Mouse (Mus musculus) hindbrain, embryonic 15.5 days (tissue): ENCODE data around the gene Atp13a5. TPM values are rescaled to one million over a fixed set of nuclear protein-coding genes. Genes with fewer than 3 reads are reported as not detected.

Source experiments
- ATAC-seq: fragments of 200-750 bp; cut with Nextera tagmentation; 2 replicates; pipeline ENCODE4 v1.8.0; 2017; ENCODE audit warnings: low read depth, moderate number of reproducible peaks, moderate TSS enrichment; ENCODE audit not compliant: low FRiP score
- H3K27ac ChIP-seq: fragments of 300-500 bp; sonication (generic); replicated peaks from 2 replicates; pipeline ENCODE4 v1.5.1; 2015; ENCODE audit warnings: mild to moderate bottlenecking, inconsistent platforms
- H3K27me3 ChIP-seq: fragments of 300-500 bp; sonication (generic); 2 replicates; pipeline ENCODE4 v1.6.1; 2015; ENCODE audit warnings: control low read depth, inconsistent platforms
- H3K36me3 ChIP-seq: fragments of 300-500 bp; sonication (generic); 2 replicates; pipeline ENCODE4 v1.6.1; 2015; ENCODE audit warnings: control low read depth, inconsistent platforms
- H3K4me1 ChIP-seq: fragments of 300-500 bp; sonication (generic); replicated peaks from 2 replicates; pipeline ENCODE4 v1.6.1; 2015; ENCODE audit warnings: control low read depth, inconsistent platforms
- H3K4me2 ChIP-seq: fragments of 300-500 bp; sonication (generic); 2 replicates; pipeline ENCODE4 v1.6.1; 2015; ENCODE audit warnings: moderate library complexity, mild to moderate bottlenecking, inconsistent platforms
- H3K4me3 ChIP-seq: fragments of 300-500 bp; sonication (generic); 2 replicates; pipeline ENCODE4 v1.5.1; 2015; ENCODE audit warnings: mild to moderate bottlenecking, inconsistent platforms
- H3K9ac ChIP-seq: fragments of 300-500 bp; sonication (generic); 2 replicates; pipeline ENCODE4 v1.6.1; 2015; ENCODE audit warnings: inconsistent platforms
- H3K9me3 ChIP-seq: fragments of 300-500 bp; sonication (generic); 2 replicates; pipeline ENCODE4 v1.6.1; 2016; ENCODE audit warnings: control low read depth, inconsistent platforms
- WGBS: fragments of 180-500 bp; shearing (Covaris S2); methylation state at CpG from one replicate; pipeline ENCODE4 v1.1.7; 2015; 5-methylcytosine and 5-hydroxymethylcytosine counted together
- polyA plus RNA-seq: library from polyadenylated mRNA; unstranded; fragments of >200 nt; fragmentation: Nextera tagmentation; extraction: Ambion mirVana; gene quantifications from 2 replicates; pipeline ENCODE4 v1.2.1, GENCODE M21; 2015

Atp13a5 gene
- polyA plus RNA-seq, 1 experiment from 2014 or later = 3.1 TPM

GRCm38 (mm10) chr16:29315391-29315790, 63.1 kb downstream of the Atp13a5 start:
- H3K9ac ChIP-seq = no peak overlapping the region
- H3K36me3 ChIP-seq = no peaks in the 10 kb centered on the region
- H3K9me3 ChIP-seq = no peaks in the 10 kb centered on the region
- H3K27ac ChIP-seq = no peak overlapping the region
- H3K4me3 ChIP-seq = no peak overlapping the region
- H3K4me2 ChIP-seq = no peak overlapping the region
- H3K4me1 ChIP-seq = 0 out of 2 replicates have a peak, but pooled peaks cover 3% of the 10 kb centered on the region
- 88% methylated on average over 3 of the region's 3 CpGs for WGBS
- no peak for ATAC-seq
- H3K27me3 ChIP-seq = no peaks in the 10 kb centered on the region

GRCm38 (mm10) chr16:29314991-29315390, 63.5 kb downstream of the Atp13a5 start:
- H3K36me3 ChIP-seq = no peaks in the 10 kb centered on the region
- no peak overlapping the region for H3K4me2 ChIP-seq
- no peak overlapping the region for H3K4me3 ChIP-seq
- 0 out of 2 replicates have a peak, but pooled peaks cover 3% of the 10 kb centered on the region for H3K4me1 ChIP-seq
- no peak overlapping the region for H3K27ac ChIP-seq
- no peak for ATAC-seq
- 89% methylated on average over 3 of the region's 3 CpGs for WGBS
- H3K9me3 ChIP-seq = no peaks in the 10 kb centered on the region
- H3K27me3 ChIP-seq = no peaks in the 10 kb centered on the region
- no peak overlapping the region for H3K9ac ChIP-seq

DNA sequence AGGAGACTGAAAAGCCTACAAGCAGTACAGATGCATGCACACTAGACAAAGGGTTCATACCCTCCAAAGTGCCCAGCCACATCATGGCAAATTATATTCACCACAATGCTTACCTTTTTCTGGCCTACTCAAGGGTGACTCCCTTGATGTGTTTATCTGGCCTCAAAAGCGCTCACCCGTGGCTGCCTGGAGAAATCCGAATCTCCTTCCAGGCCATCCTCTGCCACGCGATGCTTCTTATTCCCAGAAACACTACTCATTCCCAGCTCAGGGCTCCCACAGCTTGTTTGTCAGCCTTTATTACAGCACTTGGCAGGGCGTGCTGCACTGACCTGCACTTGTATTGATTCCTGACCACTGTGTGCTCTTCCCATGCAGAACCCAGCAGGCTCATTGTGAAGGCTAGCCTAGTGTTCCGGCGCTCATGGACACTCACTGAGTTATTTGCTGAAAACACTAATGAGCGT, 80.9 kb downstream of the Atp13a5 start:
- peak overlapping the region; percentile 38 for H3K27ac ChIP-seq
- H3K9me3 ChIP-seq = no peaks in the 10 kb centered on the region
- H3K4me2 ChIP-seq = no peak overlapping the region
- peaks cover 9% of the 10 kb centered on the region for H3K4me1 ChIP-seq
- WGBS = 52% methylated on average over 9 of the region's 9 CpGs
- H3K9ac ChIP-seq = no peak overlapping the region
- H3K27me3 ChIP-seq = no peaks in the 10 kb centered on the region
- ATAC-seq = 0 out of 2 replicates have a peak, but pooled peaks have one; percentile 56
- no peak overlapping the region for H3K4me3 ChIP-seq
- no peaks in the 10 kb centered on the region for H3K36me3 ChIP-seq

DNA sequence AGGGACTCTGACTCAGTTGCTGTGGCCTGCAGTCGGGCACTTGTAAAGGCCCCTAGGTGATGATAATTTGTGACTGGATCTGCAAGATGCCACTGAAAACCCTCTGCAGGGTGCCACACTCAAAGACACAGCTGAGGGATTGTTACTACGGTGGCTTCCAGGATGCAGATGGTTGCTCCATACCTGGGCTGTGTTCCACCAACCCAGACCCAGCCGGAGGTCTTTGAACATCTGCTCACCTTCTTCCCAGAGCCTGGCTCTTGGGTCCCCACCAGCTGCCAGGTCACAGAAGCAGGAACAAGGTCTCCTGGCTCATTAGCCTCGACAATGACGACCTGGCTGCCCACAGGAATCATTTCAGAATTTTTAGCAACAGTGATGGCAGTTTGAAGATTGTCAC, 97.8 kb downstream of the Atp13a5 start:
- H3K4me2 ChIP-seq = no peak overlapping the region
- H3K9ac ChIP-seq = no peak overlapping the region
- no peak overlapping the region for H3K4me3 ChIP-seq
- no peaks in the 10 kb centered on the region for H3K4me1 ChIP-seq
- no peaks in the 10 kb centered on the region for H3K27me3 ChIP-seq
- no peaks in the 10 kb centered on the region for H3K36me3 ChIP-seq
- 65% methylated on average over 5 of the region's 5 CpGs for WGBS
- ATAC-seq = no peak
- no peaks in the 10 kb centered on the region for H3K9me3 ChIP-seq
- no peak overlapping the region for H3K27ac ChIP-seq

DNA sequence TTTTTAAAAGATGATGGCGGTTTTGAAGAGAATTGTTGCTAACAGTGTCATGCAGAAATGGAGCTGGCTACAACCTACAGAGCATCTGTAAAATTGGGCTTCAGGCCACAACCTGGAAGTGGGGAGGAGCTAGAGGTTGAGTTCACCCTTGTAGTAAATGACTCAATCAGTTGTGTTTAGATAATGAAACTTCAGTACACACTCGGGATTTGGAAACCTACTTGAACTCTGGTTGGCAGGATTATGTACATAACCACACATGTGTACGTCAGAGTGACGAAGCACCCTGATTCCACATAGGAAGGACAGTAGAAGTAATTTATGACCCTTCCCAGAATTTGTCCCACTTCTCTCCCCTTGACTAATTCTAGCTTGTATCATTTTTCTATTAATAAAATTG, 124.2 kb downstream of the Atp13a5 start:
- Histone ChIP-seq H3K9ac (no peak overlapping the region), H3K36me3 (no peaks in the 10 kb centered on the region), H3K27ac (no peak overlapping the region), H3K9me3 (no peaks in the 10 kb centered on the region), H3K4me2 (no peak overlapping the region), H3K4me1 (no peaks in the 10 kb centered on the region), H3K4me3 (no peak overlapping the region), H3K27me3 (no peaks in the 10 kb centered on the region)
- WGBS = 89% methylated on average over 4 of the region's 4 CpGs
- ATAC-seq = no peak

DNA sequence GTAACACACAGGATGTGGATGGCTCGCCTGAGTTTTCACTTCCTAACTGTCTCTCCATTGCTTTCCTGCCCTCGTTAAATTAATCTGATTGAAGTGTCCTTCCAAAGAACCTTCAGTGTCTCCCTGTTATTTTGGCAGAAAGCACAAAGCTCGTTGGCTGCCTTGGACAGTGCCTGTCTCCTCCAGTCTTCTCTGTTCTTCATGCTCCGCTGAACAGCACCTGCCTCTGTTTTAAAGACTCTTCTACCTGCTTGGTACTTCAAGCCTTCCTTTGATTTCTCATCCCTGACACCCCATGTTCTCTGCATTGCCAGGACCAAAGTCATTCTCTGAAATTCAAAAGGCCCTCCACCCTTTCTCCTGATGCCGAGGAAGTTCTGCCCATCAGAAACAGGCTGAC, 142.6 kb downstream of the Atp13a5 start:
- no peak for ATAC-seq
- no peaks in the 10 kb centered on the region for H3K4me1 ChIP-seq
- H3K9me3 ChIP-seq = no peaks in the 10 kb centered on the region
- H3K27ac ChIP-seq = no peak overlapping the region
- 81% methylated on average over 5 of the region's 5 CpGs for WGBS
- H3K27me3 ChIP-seq = no peaks in the 10 kb centered on the region
- no peak overlapping the region for H3K4me3 ChIP-seq
- H3K36me3 ChIP-seq = no peaks in the 10 kb centered on the region
- no peak overlapping the region for H3K9ac ChIP-seq
- H3K4me2 ChIP-seq = no peak overlapping the region

DNA sequence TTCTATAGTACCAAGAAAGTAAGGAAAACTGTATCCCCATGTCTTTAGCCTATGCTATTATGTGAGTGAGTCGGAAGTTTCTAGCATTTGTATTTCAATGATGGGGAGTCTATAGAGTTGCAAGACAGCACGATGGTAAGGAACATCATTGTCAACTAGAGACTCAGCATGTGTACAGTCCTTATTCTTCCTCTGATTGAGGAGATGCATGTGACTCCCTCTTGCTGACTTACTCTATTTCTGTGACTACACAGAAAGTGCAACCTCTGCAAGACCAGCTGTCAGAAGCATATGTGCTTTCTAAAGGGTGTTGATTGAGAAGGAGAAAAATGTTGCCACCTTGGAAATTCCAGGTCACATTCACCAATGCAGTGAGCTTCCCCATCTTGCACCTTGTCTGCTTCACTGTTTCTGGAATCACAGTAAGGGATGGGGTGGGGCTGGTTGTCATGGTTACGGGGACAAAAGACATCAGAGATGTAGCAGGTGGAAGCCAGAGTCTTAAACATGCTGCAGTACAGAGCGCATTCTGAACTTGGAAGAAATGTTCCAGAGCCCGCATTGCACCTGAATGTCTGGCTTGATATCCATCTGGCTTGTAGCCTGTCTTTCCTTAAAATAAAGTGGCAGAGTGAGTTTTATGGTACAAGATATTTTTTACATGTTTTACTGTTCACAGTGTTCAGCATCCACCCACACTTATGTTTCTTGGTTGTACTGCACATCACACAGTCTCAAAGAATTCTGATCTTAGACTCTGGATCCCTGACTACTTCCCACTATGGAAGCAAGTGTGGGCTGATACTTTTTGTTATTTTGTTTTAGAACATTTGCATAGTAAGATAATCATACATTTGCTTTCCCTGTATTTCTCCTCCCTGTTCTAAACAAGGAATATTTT, 161.9 kb downstream of the Atp13a5 start:
- H3K27me3 ChIP-seq = no peaks in the 10 kb centered on the region
- H3K9ac ChIP-seq = no peak overlapping the region
- H3K4me1 ChIP-seq = peaks cover 6% of the 10 kb centered on the region; the same call in 1 of the 2 replicates
- no peaks in the 10 kb centered on the region for H3K9me3 ChIP-seq
- 63% methylated on average over 5 of the region's 5 CpGs for WGBS
- H3K4me3 ChIP-seq = no peak overlapping the region
- no peak overlapping the region; the same call in 1 of the 2 replicates for H3K27ac ChIP-seq
- no peaks in the 10 kb centered on the region for H3K36me3 ChIP-seq
- no peak overlapping the region for H3K4me2 ChIP-seq
- ATAC-seq = peak; percentile 86

DNA sequence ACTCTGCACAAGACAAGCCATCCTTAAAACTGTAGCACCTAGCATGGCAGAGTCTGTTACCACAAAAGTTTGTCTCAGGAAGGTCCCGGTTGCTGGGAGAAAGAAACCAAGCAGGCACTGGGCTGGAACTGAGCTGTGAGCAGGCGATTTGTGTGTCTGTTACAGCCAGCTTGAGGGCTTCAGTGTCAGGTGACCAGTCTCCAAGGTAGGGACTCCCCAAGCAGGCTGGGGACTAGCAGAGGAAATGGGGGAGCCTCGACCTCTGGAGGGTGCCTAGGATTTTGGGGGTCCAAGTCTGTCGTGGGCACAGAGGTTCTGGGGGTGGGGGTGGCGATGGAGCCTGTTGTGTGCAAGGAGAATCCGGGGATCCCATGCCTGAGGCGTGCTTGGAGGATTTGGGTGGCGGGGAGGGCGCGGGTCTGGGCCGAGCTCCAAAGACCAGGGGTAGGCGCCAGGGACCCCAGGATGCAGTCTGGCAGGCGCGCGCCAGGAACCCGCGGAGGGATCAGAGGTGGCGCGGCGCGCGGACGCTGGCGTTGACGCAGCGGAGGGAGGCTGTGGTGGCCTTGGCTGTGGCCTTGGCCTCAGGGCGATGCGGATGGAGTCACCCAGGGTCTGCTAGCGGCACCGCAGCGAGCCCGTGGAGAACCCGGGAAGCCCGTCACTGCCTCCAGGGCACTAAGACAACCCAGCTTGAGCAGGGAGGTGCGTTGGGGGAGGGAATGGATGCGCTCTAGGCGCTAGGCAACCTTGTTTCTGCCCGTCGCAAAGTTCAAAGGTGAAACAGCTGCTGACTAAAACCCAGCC, 168.7 kb downstream of the Atp13a5 start, which contains the start of gene Hrasls:
Gene Hrasls (plus strand): TSS at position 91 of the 807 bp plus-strand sequence.
- Histone ChIP-seq H3K9me3 (no peaks in the 10 kb centered on the region), H3K27me3 (no peaks in the 10 kb centered on the region), H3K4me3 (peak within 1 kb of the TSS; percentile 46), H3K9ac (peak within 1 kb of the TSS; percentile 47), H3K4me1 (peaks cover 27% of the 10 kb centered on the region), H3K4me2 (peak within 1 kb of the TSS; percentile 86), H3K27ac (no peak within 1 kb of the TSS), H3K36me3 (no peaks in the 10 kb centered on the region)
- 2% methylated on average over 39 of the region's 39 CpGs for WGBS
- ATAC-seq = peak; percentile 69

- H3K27ac ChIP-seq = no peak overlapping the region
- H3K9me3 ChIP-seq = no peaks in the 10 kb centered on the region
- no peak overlapping the region for H3K4me3 ChIP-seq
- WGBS = 77% methylated on average over 7 of the region's 7 CpGs
- H3K4me2 ChIP-seq = no peak overlapping the region
- no peaks in the 10 kb centered on the region for H3K27me3 ChIP-seq
- ATAC-seq = no peak
- peaks cover 31% of the 10 kb centered on the region for H3K4me1 ChIP-seq
- no peaks in the 10 kb centered on the region for H3K36me3 ChIP-seq
- H3K9ac ChIP-seq = no peak overlapping the region
Observed at GRCm38 (mm10) chr16:29208841-29209240, 169.7 kb downstream of the Atp13a5 start.

DNA sequence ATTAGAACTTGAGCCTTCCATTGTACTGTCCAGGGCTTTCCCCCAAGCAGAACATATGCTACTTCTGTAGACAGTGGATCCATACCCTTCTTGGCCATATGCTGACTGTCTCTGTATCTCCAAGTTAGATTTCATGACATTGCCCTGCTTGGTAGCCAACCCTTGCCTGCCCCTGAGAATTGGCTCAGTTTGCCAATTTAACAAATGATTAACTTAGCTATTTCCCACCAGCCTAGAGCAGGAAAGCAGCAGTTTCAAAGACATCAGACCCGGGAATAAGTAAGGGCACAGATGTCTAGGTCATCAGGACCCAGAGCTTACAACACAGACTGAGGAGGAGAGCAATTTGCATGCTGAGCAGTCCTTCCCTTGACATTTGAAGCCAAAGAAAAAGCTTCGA, 173.0 kb downstream of the Atp13a5 start:
- no peaks in the 10 kb centered on the region for H3K36me3 ChIP-seq
- H3K27me3 ChIP-seq = no peaks in the 10 kb centered on the region
- 27% methylated on average over 2 of the region's 2 CpGs for WGBS
- H3K9me3 ChIP-seq = no peaks in the 10 kb centered on the region
- ATAC-seq = no peak
- H3K27ac ChIP-seq = no peak overlapping the region; the same call in 1 of the 2 replicates
- no peak overlapping the region for H3K9ac ChIP-seq
- no peak overlapping the region for H3K4me3 ChIP-seq
- H3K4me1 ChIP-seq = peaks cover 26% of the 10 kb centered on the region
- no peak overlapping the region for H3K4me2 ChIP-seq

GRCm38 (mm10) chr16:29204875-29205274, 173.7 kb downstream of the Atp13a5 start:
- Histone ChIP-seq H3K36me3 (no peaks in the 10 kb centered on the region), H3K4me2 (no peak overlapping the region), H3K4me1 (peaks cover 19% of the 10 kb centered on the region), H3K9ac (no peak overlapping the region), H3K9me3 (no peaks in the 10 kb centered on the region), H3K27me3 (no peaks in the 10 kb centered on the region), H3K27ac (peak overlapping the region; percentile 61; the same call in 1 of the 2 replicates), H3K4me3 (no peak overlapping the region)
- ATAC-seq = peak; percentile 53; the same call in 1 of the 2 replicates
- WGBS = 48% methylated on average over 7 of the region's 7 CpGs

DNA sequence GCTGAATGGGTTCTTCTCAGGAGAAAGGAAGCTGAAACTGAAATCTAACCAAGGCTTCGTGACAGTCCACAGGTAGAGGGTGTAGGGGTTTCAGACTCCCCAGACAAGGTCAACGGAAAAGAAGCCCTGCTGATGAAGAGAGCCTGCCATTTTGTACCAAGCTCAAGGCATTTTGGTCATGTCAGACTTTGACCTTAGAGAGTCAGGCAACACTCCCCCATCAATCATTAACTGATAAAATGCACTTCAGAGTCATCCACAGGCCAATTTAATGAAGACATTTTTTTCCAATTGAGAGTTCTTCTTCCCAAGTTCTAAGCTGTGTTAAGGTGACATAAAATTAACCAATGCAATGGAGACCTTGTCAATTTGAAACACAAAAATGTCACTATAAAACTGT, 177.4 kb downstream of the Atp13a5 start:
- Histone ChIP-seq H3K9ac (no peak overlapping the region), H3K27me3 (no peaks in the 10 kb centered on the region), H3K27ac (no peak overlapping the region), H3K4me2 (no peak overlapping the region), H3K4me3 (no peak overlapping the region), H3K9me3 (no peaks in the 10 kb centered on the region), H3K36me3 (no peaks in the 10 kb centered on the region), H3K4me1 (peaks cover 18% of the 10 kb centered on the region)
- 86% methylated on average over 2 of the region's 2 CpGs for WGBS
- ATAC-seq = no peak
